Mouse (Mus musculus) urinary bladder, postnatal 36 days (tissue): Measurements from ENCODE around the gene Ewsr1.
A peak's percentile ranks its signal among the peaks of the same experiment; 100 is the strongest.
"Not testable (repeated sequence)": the region's sequence is repeated elsewhere in the genome, so short reads cannot be mapped to it uniquely, and the experiment has no call there.

Experiments
- DNase-seq, 2 experiments: peaks; one replicate each; pipeline ENCODE4 v3.0.0; 2022; ENCODE audit warnings: low spot score in 2 of 2, mixed read lengths in 1 of 2

Ewsr1 gene

GRCm38 (mm10) chr11:5098035-5098735, 881 bp downstream of the Ewsr1 start:
- DNase-seq = no peak

GRCm38 (mm10) chr11:5096480-5097020, 2.5 kb downstream of the Ewsr1 start:
- no peak for DNase-seq

GRCm38 (mm10) chr11:5095877-5096276, 3.2 kb downstream of the Ewsr1 start:
- DNase-seq = no peak

- no peak for DNase-seq
Observed at GRCm38 (mm10) chr11:5091706-5092105, 7.4 kb downstream of the Ewsr1 start.

- no peak for DNase-seq
Observed at GRCm38 (mm10) chr11:5089147-5089546, 9.9 kb downstream of the Ewsr1 start.

GRCm38 (mm10) chr11:5076843-5077242, 22.2 kb downstream of the Ewsr1 start:
- DNase-seq = not testable (repeated sequence)

GRCm38 (mm10) chr11:5075760-5076159, 23.3 kb downstream of the Ewsr1 start:
- no peak for DNase-seq

- DNase-seq = no peak
Observed at GRCm38 (mm10) chr11:5074882-5075281, 24.2 kb downstream of the Ewsr1 start.

GRCm38 (mm10) chr11:5068126-5068971, 30.7 kb downstream of the Ewsr1 start:
- DNase-seq = no peak

- no peak for DNase-seq
Observed at GRCm38 (mm10) chr11:5067063-5067462, 32.0 kb downstream of the Ewsr1 start.

- peak; percentile 90 to 92 for DNase-seq
Observed at GRCm38 (mm10) chr11:5065056-5065821, 33.8 kb downstream of the Ewsr1 start, which contains the start of gene Gas2l1. Gene Gas2l1 (minus strand): TSS chr11:5065327.

- DNase-seq = peak in 1 of 2 experiments; percentile 39
Observed at GRCm38 (mm10) chr11:5064282-5065055, 34.6 kb downstream of the Ewsr1 start.

GRCm38 (mm10) chr11:5063561-5064281, 35.3 kb downstream of the Ewsr1 start:
- peak in 1 of 2 experiments; percentile 46 for DNase-seq

- no peak for DNase-seq
Observed at GRCm38 (mm10) chr11:5062860-5063505, 36.1 kb downstream of the Ewsr1 start.

- DNase-seq = no peak
Observed at GRCm38 (mm10) chr11:5062326-5062725, 36.7 kb downstream of the Ewsr1 start.

- peak; percentile 98 for DNase-seq
Observed at GRCm38 (mm10) chr11:5061413-5062139, 37.5 kb downstream of the Ewsr1 start.

GRCm38 (mm10) chr11:5060756-5061412, 38.2 kb downstream of the Ewsr1 start:
- DNase-seq = no peak

- DNase-seq = no peak
Observed at GRCm38 (mm10) chr11:5059704-5060156, 39.3 kb downstream of the Ewsr1 start.
